Mouse (Mus musculus): ENCODE data around the gene Olfr553.

GRCm38 (mm10) chr7:102619608-102620007 lies 1.6 kb upstream of the Olfr553 start:
- TF ChIP-seq CTCF (IDR thresholded peaks at IDR 0.05; ENCODE audit: low read depth) (no peak), EP300 (IDR thresholded peaks at IDR 0.05; ENCODE audit: low read depth) (no peak)

Data from liver, postnatal 0 days (tissue).